Mouse (Mus musculus) stomach, embryonic 15.5 days (tissue): ENCODE results near the gene Traf1. TPM values are rescaled to one million over a fixed set of nuclear protein-coding genes. Genes with fewer than 3 reads are reported as not detected.

ENCODE experiments used
- ATAC-seq: fragments of 200-750 bp; cut with Nextera tagmentation; 2 replicates; pipeline ENCODE4 v1.8.0; 2017; ENCODE audit warnings: low read depth, moderate number of reproducible peaks, moderate TSS enrichment; ENCODE audit not compliant: insufficient read depth, low FRiP score
- H3K27ac ChIP-seq: fragments of 300-500 bp; sonication (generic); 2 replicates; pipeline ENCODE4 v1.5.1; 2015; ENCODE audit warnings: mild to moderate bottlenecking, inconsistent platforms
- H3K27me3 ChIP-seq: fragments of 300-500 bp; sonication (generic); replicated peaks from 2 replicates; pipeline ENCODE4 v1.6.1; 2015; ENCODE audit warnings: inconsistent platforms
- H3K36me3 ChIP-seq: fragments of 300-500 bp; sonication (generic); 2 replicates; pipeline ENCODE4 v1.6.1; 2015; ENCODE audit warnings: inconsistent platforms
- H3K4me1 ChIP-seq: fragments of 300-500 bp; sonication (generic); 2 replicates; pipeline ENCODE4 v1.6.1; 2015; ENCODE audit warnings: inconsistent platforms
- H3K4me2 ChIP-seq: fragments of 300-500 bp; sonication (generic); 2 replicates; pipeline ENCODE4 v1.6.1; 2015; ENCODE audit warnings: mild to moderate bottlenecking, inconsistent platforms
- H3K4me3 ChIP-seq: fragments of 300-500 bp; sonication (generic); replicated peaks from 2 replicates; pipeline ENCODE4 v1.5.1; 2015; ENCODE audit warnings: inconsistent platforms
- H3K9ac ChIP-seq: fragments of 300-500 bp; sonication (generic); 2 replicates; pipeline ENCODE4 v1.6.1; 2015; ENCODE audit warnings: inconsistent platforms
- H3K9me3 ChIP-seq: fragments of 300-500 bp; sonication (generic); 2 replicates; pipeline ENCODE4 v1.6.1; 2016; ENCODE audit warnings: inconsistent platforms
- WGBS: fragments of 180-500 bp; shearing (Covaris S2); methylation state at CpG from one replicate; pipeline ENCODE4 v1.1.7; 2015; 5-methylcytosine and 5-hydroxymethylcytosine counted together
- polyA plus RNA-seq: library from polyadenylated mRNA; unstranded; fragments of >200 nt; fragmentation: Nextera tagmentation; extraction: Ambion mirVana; gene quantifications from 2 replicates; pipeline ENCODE4 v1.2.1, GENCODE M21; 2015

Traf1 gene
- polyA plus RNA-seq, 1 experiment from 2014 or later: 3.2 TPM

DNA sequence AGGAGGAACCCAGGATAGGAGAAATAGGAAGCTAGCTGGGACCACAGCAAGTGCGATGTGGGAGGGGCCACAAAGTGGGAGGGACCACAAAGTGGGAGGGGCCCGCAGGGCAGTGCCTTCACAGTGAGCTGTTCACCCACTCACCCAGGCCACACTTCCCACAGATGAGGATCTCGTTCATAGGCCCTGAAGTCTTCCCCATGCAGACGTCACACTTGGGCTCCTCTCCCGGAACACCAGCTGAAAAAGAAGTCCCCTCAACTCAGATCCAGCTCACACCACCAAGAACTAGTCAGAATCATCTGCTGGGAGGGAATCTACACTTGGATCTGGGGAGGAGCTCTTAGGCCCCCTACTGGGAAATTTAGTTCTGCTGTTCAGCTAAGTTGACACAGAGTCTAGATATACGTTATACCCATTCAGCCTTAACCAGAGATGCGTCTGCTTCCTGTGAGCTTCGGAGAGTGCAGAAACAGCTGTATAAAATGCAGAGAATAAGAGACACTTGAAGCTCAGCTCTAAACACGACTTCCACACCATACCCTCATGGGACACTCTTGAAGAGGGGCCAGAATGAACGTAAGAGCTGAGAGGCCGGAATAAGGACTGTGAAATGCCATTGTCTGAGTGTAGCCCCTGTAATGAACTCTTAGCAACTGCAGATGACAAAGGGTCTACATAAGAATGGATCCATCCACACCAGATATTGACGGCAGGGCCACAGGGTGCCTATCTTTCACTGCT lies 54.5 kb downstream of the Traf1 start:
- 54% methylated on average over 12 of the region's 12 CpGs for WGBS
- H3K27ac ChIP-seq: no peak overlapping the region
- no peak for ATAC-seq
- peaks cover 8% of the 10 kb centered on the region; the same call in 1 of the 2 replicates for H3K4me1 ChIP-seq
- no peaks in the 10 kb centered on the region for H3K36me3 ChIP-seq
- no peaks in the 10 kb centered on the region for H3K9me3 ChIP-seq
- H3K4me3 ChIP-seq: no peak overlapping the region
- H3K9ac ChIP-seq: no peak overlapping the region
- no peak overlapping the region for H3K4me2 ChIP-seq
- H3K27me3 ChIP-seq: no peaks in the 10 kb centered on the region

- H3K9me3 ChIP-seq: no peaks in the 10 kb centered on the region
- H3K27me3 ChIP-seq: no peaks in the 10 kb centered on the region
- H3K27ac ChIP-seq: no peak overlapping the region
- H3K36me3 ChIP-seq: no peaks in the 10 kb centered on the region
- no peak overlapping the region for H3K9ac ChIP-seq
- peaks cover 8% of the 10 kb centered on the region; the same call in 1 of the 2 replicates for H3K4me1 ChIP-seq
- no peak overlapping the region for H3K4me2 ChIP-seq
- WGBS: 57% methylated on average over 6 of the region's 6 CpGs
- ATAC-seq: no peak
- no peak overlapping the region for H3K4me3 ChIP-seq
Observed at GRCm38 (mm10) chr2:34906426-34906825, 55.1 kb downstream of the Traf1 start.

DNA sequence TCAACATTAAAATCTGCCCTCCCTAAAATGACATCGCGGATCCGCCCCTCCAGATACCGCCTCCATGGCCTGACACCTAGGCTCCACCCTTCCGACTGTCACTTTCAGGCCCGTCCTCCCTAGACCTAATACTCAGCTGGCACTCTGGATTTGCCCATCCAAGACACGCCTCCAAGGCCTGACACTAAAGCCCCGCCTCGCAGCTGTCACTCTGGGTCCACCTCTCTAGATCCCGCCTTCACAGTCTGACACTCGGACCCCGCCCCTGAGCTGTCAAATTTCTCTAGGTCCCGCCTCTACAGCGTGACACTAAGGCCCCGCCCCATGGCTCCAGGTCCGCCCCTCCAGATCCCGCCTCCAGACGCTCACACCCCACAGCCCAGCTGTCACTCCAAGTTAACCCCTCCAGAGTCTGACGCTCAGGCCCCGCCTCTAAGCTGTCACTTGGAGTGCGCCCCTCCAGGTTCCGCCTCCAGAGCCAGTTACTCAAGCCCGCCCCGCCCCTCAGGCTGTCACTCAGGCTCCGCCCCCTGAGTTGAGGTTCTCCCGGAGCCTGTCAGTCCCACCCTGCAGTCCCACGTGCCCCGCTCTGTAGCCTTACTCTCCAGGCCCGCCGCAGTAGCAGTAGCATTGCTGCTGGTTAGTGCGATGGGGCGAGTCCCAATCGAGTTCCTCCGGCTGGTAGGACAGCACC lies 56.6 kb downstream of the Traf1 start:
- H3K36me3 ChIP-seq: no peaks in the 10 kb centered on the region
- peak overlapping the region; percentile 35 for H3K4me3 ChIP-seq
- H3K27me3 ChIP-seq: no peaks in the 10 kb centered on the region
- H3K4me1 ChIP-seq: peaks cover 8% of the 10 kb centered on the region; the same call in 1 of the 2 replicates
- no peak overlapping the region for H3K9ac ChIP-seq
- under 1% methylated on average over 34 of the region's 34 CpGs for WGBS
- H3K4me2 ChIP-seq: peak overlapping the region; percentile 72
- peak overlapping the region; percentile 57; the same call in 1 of the 2 replicates for H3K27ac ChIP-seq
- ATAC-seq: peak; percentile 96
- no peaks in the 10 kb centered on the region for H3K9me3 ChIP-seq

GRCm38 (mm10) chr2:34903652-34904405 lies 57.7 kb downstream of the Traf1 start:
- Histone ChIP-seq H3K36me3 (no peaks in the 10 kb centered on the region), H3K4me3 (no peak overlapping the region), H3K27ac (peak overlapping the region; percentile 57), H3K27me3 (no peaks in the 10 kb centered on the region), H3K9me3 (no peaks in the 10 kb centered on the region), H3K9ac (no peak overlapping the region), H3K4me2 (peak overlapping the region; percentile 72; the same call in 1 of the 2 replicates), H3K4me1 (peaks cover 8% of the 10 kb centered on the region; the same call in 1 of the 2 replicates)
- WGBS: 66% methylated on average over 4 of the region's 4 CpGs
- no peak for ATAC-seq

- H3K4me2 ChIP-seq: no peak overlapping the region
- H3K9me3 ChIP-seq: no peaks in the 10 kb centered on the region
- no peaks in the 10 kb centered on the region for H3K27me3 ChIP-seq
- no peak overlapping the region for H3K9ac ChIP-seq
- no peaks in the 10 kb centered on the region for H3K36me3 ChIP-seq
- H3K4me3 ChIP-seq: no peak overlapping the region
- H3K4me1 ChIP-seq: peaks cover 8% of the 10 kb centered on the region; the same call in 1 of the 2 replicates
- no peak for ATAC-seq
- no peak overlapping the region for H3K27ac ChIP-seq
- WGBS: 85% methylated on average over 7 of the region's 7 CpGs
Observed at GRCm38 (mm10) chr2:34903191-34903590, 58.4 kb downstream of the Traf1 start.

- ATAC-seq: no peak
- Histone ChIP-seq H3K9ac (no peak overlapping the region), H3K4me3 (no peak overlapping the region), H3K27ac (no peak overlapping the region), H3K9me3 (no peaks in the 10 kb centered on the region), H3K4me1 (peaks cover 8% of the 10 kb centered on the region; the same call in 1 of the 2 replicates), H3K4me2 (no peak overlapping the region), H3K27me3 (no peaks in the 10 kb centered on the region), H3K36me3 (no peaks in the 10 kb centered on the region)
- WGBS: 81% methylated on average over 6 of the region's 6 CpGs
Observed at GRCm38 (mm10) chr2:34902731-34903130, 58.8 kb downstream of the Traf1 start.

DNA sequence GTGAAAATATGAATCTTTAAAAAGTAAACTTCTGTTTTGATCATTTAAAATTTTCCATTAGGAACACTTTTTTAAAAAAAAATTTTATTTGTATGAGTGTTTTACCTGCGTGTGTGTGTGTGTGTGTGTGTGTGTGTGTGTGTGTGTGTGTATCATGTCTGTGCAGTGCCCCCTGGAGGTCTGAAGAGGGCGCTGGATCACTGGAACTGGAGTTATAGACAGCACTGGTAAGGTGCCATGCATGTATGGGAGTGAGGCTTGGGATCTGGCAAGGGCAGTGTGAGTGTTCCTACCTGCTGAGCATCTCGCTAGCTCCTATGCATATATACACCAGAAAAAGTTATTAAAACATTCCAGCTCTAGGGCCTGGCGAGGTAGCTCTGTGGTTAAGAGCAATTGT lies 59.8 kb downstream of the Traf1 start:
- whole genome bisulfite sequencing: 72% methylated on average over 4 of the region's 4 CpGs
- no peak for ATAC-seq
- Histone ChIP-seq H3K27me3 (no peaks in the 10 kb centered on the region), H3K4me2 (no peak overlapping the region), H3K9ac (no peak overlapping the region), H3K4me1 (peaks cover 8% of the 10 kb centered on the region; the same call in 1 of the 2 replicates), H3K36me3 (no peaks in the 10 kb centered on the region), H3K9me3 (no peaks in the 10 kb centered on the region), H3K4me3 (no peak overlapping the region), H3K27ac (no peak overlapping the region)

DNA sequence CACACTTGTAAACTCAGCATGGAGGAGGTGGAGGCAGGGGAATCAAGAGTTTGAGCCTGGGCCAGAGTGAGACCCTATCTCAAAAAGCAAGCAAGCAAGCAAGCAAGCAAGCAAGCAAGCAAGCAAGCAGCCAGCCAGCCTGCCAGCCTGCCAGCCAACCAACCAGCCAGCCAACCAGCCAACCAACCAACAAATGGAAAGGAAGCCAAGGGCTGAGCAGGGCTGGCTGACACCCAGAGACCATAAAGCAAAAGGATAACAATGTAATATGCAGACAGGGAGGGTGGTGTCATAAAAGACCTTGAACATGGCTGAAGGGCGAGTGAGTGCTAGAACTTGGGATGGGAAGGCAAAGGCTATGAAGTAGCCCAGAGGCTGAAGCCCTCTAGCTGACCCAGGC lies 61.2 kb downstream of the Traf1 start:
- Histone ChIP-seq H3K9me3 (no peaks in the 10 kb centered on the region), H3K4me1 (peaks cover 8% of the 10 kb centered on the region; the same call in 1 of the 2 replicates), H3K4me2 (no peak overlapping the region), H3K27me3 (no peaks in the 10 kb centered on the region), H3K4me3 (no peak overlapping the region), H3K36me3 (no peaks in the 10 kb centered on the region), H3K27ac (no peak overlapping the region), H3K9ac (no peak overlapping the region)
- no peak for ATAC-seq
- 88% methylated on average over 1 of the region's 1 CpGs for WGBS

DNA sequence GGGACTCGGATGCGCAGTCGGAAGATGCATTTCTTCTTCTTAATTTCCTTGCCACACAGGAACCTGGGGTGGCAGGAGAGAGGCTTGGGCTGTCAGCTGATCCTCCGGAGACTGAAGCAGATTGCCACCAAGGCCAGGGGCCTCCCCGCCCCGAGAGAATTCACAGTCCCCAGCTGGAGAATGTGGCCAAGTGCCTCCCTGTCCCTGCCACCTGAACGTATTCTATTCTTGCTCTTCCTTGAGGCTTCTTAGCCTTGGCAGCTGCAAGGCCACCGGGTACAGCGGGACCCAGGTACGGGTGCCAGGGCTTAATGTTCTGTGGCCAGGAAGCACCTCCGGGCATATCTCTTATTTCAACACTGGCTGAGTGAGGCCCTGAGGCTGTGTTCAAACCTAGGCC lies 61.9 kb downstream of the Traf1 start:
- no peaks in the 10 kb centered on the region for H3K9me3 ChIP-seq

DNA sequence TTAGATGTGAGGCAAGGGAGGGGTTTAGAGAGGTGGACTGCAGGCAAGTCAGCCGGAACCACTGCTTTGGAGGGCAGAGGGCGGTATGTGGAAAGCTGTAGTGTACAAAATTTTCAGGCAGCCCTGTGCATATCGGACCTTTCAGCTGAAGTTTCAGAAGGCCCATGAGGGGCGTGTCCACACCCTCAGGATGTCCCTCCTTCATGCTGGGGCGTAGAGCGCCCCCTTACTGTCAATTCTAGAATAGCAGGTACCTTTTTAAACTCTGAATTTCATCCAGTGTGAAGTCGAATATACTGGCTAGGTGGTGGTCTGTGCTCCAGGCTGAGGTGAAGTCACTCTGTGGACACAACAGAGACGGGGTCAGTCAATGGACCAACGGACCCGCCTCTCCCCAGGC lies 63.8 kb downstream of the Traf1 start:
- Histone ChIP-seq H3K9me3 (no peaks in the 10 kb centered on the region), H3K27ac (no peak overlapping the region), H3K27me3 (no peaks in the 10 kb centered on the region), H3K4me3 (no peak overlapping the region), H3K4me2 (no peak overlapping the region), H3K9ac (no peak overlapping the region), H3K36me3 (no peaks in the 10 kb centered on the region), H3K4me1 (no peaks in the 10 kb centered on the region)
- WGBS: 24% methylated on average over 10 of the region's 10 CpGs
- ATAC-seq: no peak

More for the DNA sequence above, 61.9 kb downstream of the Traf1 start:
- ATAC-seq: no peak
- Histone ChIP-seq H3K27me3 (no peaks in the 10 kb centered on the region), H3K4me2 (no peak overlapping the region), H3K9ac (no peak overlapping the region), H3K4me3 (no peak overlapping the region), H3K27ac (no peak overlapping the region), H3K36me3 (no peaks in the 10 kb centered on the region), H3K4me1 (peaks cover 8% of the 10 kb centered on the region; the same call in 1 of the 2 replicates)
- WGBS: 86% methylated on average over 11 of the region's 11 CpGs

DNA sequence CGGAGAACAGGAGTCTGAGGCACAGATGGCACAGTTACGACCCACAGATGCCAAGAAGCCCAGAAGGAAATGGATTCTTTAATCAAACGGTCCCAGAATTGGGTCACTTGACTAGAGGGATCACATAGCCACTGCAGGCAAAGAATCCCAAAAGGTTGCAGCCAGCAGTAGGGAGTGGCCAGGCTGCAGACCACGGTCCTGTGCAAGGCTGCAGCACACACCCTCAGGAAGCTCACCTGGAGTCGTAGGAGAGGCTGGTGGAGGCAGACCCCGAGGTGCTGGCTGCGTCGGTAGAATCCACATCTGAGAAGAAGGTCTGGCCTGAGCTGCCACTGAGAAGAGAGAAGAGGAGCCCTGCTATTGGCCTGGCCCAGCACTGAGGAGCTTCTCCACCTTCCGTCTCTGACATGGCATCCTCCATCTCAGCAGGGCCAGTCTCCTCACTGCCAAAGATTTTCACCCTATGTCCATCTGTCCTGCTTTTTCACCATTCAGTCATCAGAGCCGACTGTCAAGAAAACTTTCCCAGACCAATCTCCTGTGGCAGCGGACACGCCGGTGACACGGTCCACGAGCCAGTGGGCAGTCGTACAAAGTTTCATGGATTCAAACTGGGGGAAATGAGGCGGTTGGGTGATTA lies 64.6 kb downstream of the Traf1 start:
- H3K4me1 ChIP-seq: no peaks in the 10 kb centered on the region
- H3K27ac ChIP-seq: no peak overlapping the region
- H3K4me3 ChIP-seq: no peak overlapping the region
- H3K36me3 ChIP-seq: no peaks in the 10 kb centered on the region
- whole genome bisulfite sequencing: 82% methylated on average over 17 of the region's 17 CpGs
- no peak for ATAC-seq
- H3K9ac ChIP-seq: no peak overlapping the region
- no peak overlapping the region for H3K4me2 ChIP-seq
- H3K27me3 ChIP-seq: no peaks in the 10 kb centered on the region
- H3K9me3 ChIP-seq: no peaks in the 10 kb centered on the region
